Mouse (Mus musculus): Measurements from ENCODE around the gene 1190007I07Rik. TPM values are rescaled to one million over a fixed set of nuclear protein-coding genes. Genes with fewer than 3 reads are reported as not detected.

The 1190007I07Rik gene
- 73.8 and 90.9 TPM in 2 replicates for polyA plus RNA-seq (2012; ENCODE audit: insufficient read depth, insufficient read length, missing spikeins)

- Histone ChIP-seq H3K4me3 (ENCODE audit: insufficient read depth, low read depth, low read length) (peak within 1 kb of the TSS; percentile 77), H3K4me1 (ENCODE audit: control insufficient read depth, insufficient read depth, insufficient read length, low read length) (no peaks in the 10 kb centered on the region), H3K27ac (replicated peaks; ENCODE audit: low read depth, low read length) (peak within 1 kb of the TSS; percentile 71)
Observed at GRCm38 (mm10) chr10:82622671-82623552, at the start of gene 1190007I07Rik. 1190007I07Rik (minus strand) TSS chr10:82623228.

- no peak overlapping the region for H3K27ac ChIP-seq (replicated peaks; ENCODE audit: low read depth, low read length)
- H3K4me1 ChIP-seq (ENCODE audit: control insufficient read depth, insufficient read depth, insufficient read length, low read length): no peaks in the 10 kb centered on the region
- no peak overlapping the region for H3K4me3 ChIP-seq (ENCODE audit: insufficient read depth, low read depth, low read length)
Observed at GRCm38 (mm10) chr10:82670205-82670604, 47.2 kb upstream of the 1190007I07Rik start.

GRCm38 (mm10) chr10:82666436-82667234, 43.6 kb upstream of the 1190007I07Rik start:
- H3K4me3 ChIP-seq (ENCODE audit: insufficient read depth, low read depth, low read length): no peak overlapping the region
- no peak overlapping the region for H3K27ac ChIP-seq (replicated peaks; ENCODE audit: low read depth, low read length)
- no peaks in the 10 kb centered on the region for H3K4me1 ChIP-seq (ENCODE audit: control insufficient read depth, insufficient read depth, insufficient read length, low read length)

DNA sequence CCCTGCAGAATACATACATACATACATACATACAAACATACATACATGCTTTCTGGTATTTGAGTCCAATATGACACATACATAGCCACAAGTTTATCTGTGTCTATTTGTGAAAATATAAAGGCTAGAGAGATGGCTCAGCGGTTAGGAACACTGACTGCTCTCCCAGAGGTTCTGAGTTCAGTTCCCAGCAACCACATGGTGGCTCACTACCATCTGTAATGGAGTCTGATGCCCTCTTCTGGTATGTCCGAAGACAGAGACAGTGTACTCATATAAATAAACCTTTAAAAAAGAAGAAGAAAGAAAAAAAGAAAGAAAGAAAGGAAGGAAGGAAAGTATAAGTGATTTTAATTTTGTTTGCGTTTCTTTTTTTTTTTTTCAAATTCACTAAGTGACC, 42.9 kb upstream of the 1190007I07Rik start:
- H3K27ac ChIP-seq (replicated peaks; ENCODE audit: low read depth, low read length): no peak overlapping the region
- H3K4me3 ChIP-seq (ENCODE audit: insufficient read depth, low read depth, low read length): no peak overlapping the region
- no peaks in the 10 kb centered on the region for H3K4me1 ChIP-seq (ENCODE audit: control insufficient read depth, insufficient read depth, insufficient read length, low read length)

DNA sequence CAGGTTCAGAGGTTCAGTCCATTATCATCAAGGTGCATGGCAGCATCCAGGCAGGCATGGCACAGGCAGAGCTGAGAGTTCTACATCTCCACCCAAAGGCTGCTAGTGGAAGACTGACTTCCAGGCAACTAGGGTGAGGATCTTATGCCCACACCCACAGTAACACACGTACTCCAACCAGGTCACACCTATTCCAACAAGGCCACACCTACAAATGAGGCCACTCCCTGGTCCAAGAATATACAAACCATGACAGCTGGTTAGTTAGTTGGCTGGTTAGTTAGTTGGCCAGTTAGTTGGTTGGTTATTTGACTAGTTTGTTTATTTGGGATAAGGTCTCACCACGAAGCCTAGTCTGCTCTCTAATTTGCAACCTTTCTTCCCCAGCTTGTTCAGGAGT, 40.3 kb upstream of the 1190007I07Rik start:
- H3K27ac ChIP-seq (replicated peaks; ENCODE audit: low read depth, low read length): no peak overlapping the region
- no peaks in the 10 kb centered on the region for H3K4me1 ChIP-seq (ENCODE audit: control insufficient read depth, insufficient read depth, insufficient read length, low read length)
- H3K4me3 ChIP-seq (ENCODE audit: insufficient read depth, low read depth, low read length): no peak overlapping the region

DNA sequence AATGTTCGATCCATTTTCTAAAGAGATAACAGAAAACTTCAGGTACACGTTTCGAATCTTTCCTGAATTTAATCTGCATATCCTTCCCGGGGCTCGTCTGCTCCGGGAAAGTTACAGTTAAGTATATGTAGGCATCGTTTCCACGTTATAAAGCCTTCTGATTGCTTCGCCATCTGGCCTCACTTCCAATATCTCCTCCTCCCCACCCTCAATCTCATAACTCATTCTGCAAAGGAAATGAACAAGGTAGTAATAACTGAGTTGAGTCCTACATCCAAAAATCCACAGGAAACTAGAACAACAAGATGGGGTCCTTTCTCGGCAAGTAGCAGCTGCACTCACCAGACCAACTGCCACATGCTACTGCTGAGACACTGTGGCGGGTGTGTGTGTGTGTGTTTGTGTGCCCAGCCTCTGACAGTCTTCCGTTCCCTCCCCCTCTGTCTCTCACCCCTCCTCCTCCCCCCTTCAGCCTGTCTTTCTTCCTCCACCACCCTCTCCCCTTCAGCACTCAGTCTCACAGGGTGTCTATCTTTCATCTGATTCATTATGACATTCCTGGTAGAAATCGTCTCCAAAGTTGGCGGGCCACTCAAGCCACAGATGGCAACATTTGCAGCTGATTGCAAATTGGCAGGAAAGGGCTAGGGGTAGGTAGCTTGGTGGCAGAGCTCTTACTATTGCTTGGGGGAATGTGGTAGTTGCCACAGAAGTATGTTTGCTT, 39.4 kb upstream of the 1190007I07Rik start:
- Histone ChIP-seq H3K4me3 (ENCODE audit: insufficient read depth, low read depth, low read length) (no peak overlapping the region), H3K4me1 (ENCODE audit: control insufficient read depth, insufficient read depth, insufficient read length, low read length) (no peaks in the 10 kb centered on the region), H3K27ac (replicated peaks; ENCODE audit: low read depth, low read length) (no peak overlapping the region)

DNA sequence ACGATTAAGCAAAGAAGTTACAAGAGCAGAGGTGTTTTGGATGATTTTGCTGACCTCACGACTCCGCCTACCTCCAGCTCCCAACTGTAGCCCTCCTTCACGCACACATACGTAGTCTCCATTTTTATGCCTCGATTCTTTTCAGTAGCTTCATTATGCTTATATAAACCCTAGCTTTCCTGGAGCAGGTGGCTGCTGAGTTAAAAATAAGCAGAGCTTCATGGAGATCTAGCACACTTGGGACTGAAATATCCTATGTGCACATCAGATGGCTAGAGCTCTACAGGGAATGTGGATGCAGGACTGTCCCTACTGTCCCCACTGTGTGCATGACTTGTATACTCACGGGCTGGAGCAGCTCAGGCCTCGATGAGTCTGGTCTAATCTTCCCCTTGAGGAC, 38.8 kb upstream of the 1190007I07Rik start:
- H3K4me1 ChIP-seq (ENCODE audit: control insufficient read depth, insufficient read depth, insufficient read length, low read length): no peaks in the 10 kb centered on the region
- H3K27ac ChIP-seq (replicated peaks; ENCODE audit: low read depth, low read length): no peak overlapping the region
- H3K4me3 ChIP-seq (ENCODE audit: insufficient read depth, low read depth, low read length): no peak overlapping the region

- Histone ChIP-seq H3K4me3 (ENCODE audit: insufficient read depth, low read depth, low read length) (no peak overlapping the region), H3K4me1 (ENCODE audit: control insufficient read depth, insufficient read depth, insufficient read length, low read length) (no peaks in the 10 kb centered on the region), H3K27ac (replicated peaks; ENCODE audit: low read depth, low read length) (no peak overlapping the region)
Observed at GRCm38 (mm10) chr10:82654581-82654980, 31.6 kb upstream of the 1190007I07Rik start.

DNA sequence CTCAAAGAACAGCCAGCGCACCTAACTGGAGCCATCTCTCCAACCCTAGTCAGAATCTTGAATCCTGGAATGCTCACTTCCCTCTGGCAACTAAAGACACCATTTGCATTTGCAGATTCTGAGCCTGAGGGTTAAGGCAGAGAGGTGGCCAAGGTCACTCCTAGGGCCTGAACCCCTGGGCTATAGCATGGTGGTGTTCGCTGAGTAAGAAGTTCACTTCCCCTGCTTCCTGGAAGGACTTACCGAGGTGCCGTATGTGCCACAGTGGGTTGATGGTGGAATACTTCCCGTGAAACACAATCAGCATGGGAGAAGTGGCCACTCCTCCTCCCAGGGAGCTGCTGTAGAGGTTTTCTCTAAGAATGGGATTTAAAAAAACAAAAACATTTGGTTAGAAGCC, 29.6 kb upstream of the 1190007I07Rik start:
- Histone ChIP-seq H3K4me1 (ENCODE audit: control insufficient read depth, insufficient read depth, insufficient read length, low read length) (no peaks in the 10 kb centered on the region), H3K4me3 (ENCODE audit: insufficient read depth, low read depth, low read length) (no peak overlapping the region), H3K27ac (replicated peaks; ENCODE audit: low read depth, low read length) (no peak overlapping the region)

GRCm38 (mm10) chr10:82651221-82651620, 28.2 kb upstream of the 1190007I07Rik start:
- no peak overlapping the region for H3K27ac ChIP-seq (replicated peaks; ENCODE audit: low read depth, low read length)
- H3K4me3 ChIP-seq (ENCODE audit: insufficient read depth, low read depth, low read length): no peak overlapping the region

DNA sequence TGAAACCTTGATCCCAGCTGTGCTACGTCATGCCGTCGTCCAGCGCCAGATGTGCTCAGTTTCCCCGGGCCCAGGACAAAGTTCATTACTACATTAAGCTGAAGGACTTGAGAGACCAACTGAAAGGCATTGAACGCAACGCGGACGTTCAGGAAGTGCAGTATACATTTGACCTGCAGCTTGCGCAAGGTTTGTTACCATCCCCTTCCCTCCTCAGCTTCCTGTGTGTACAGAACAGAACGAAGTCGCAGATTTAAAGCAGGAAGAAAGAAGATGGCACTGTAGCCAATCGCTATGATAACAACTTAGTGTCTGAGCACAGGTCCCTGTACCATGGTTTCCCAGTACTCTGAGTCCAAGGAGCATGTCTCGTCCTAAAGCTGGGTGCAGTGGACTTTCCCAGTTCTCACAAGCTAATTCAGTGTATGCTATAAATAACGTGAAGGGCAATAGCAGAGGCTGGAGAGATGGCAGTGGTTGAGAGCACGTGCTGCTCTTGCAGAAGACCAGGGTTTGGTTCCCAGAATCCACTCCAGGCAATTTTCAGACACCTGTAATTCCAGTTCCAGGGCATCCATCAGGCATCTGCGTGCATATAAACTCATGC, 24.3 kb upstream of the 1190007I07Rik start:
- Histone ChIP-seq H3K4me1 (ENCODE audit: control insufficient read depth, insufficient read depth, insufficient read length, low read length) (no peaks in the 10 kb centered on the region), H3K4me3 (ENCODE audit: insufficient read depth, low read depth, low read length) (no peak overlapping the region), H3K27ac (replicated peaks; ENCODE audit: low read depth, low read length) (no peak overlapping the region)

More at GRCm38 (mm10) chr10:82651221-82651620, 28.2 kb upstream of the 1190007I07Rik start:
- no peaks in the 10 kb centered on the region for H3K4me1 ChIP-seq (ENCODE audit: control insufficient read depth, insufficient read depth, insufficient read length, low read length)

GRCm38 (mm10) chr10:82646083-82646482, 23.1 kb upstream of the 1190007I07Rik start:
- Histone ChIP-seq H3K27ac (replicated peaks; ENCODE audit: low read depth, low read length) (no peak overlapping the region), H3K4me1 (ENCODE audit: control insufficient read depth, insufficient read depth, insufficient read length, low read length) (no peaks in the 10 kb centered on the region), H3K4me3 (ENCODE audit: insufficient read depth, low read depth, low read length) (no peak overlapping the region)

DNA sequence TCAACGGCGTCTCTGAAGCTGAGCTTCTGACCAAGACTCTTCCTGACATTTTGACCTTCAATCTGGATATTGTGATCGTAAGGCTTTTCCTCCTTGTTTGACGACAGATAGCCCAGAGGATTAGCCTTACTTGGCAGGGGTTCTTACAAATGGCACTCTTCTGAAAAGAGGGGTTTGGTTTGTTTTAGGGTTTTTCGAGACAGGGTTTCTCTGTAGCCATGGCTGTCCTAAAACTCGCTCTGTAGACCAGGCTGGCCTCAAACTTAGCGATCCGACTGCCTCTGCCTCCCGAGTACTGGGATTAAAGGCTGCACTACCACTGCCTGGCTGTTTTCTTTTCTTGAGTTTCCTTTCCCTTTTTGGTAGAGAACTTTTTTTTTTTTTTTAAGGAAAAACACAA, 18.5 kb upstream of the 1190007I07Rik start:
- Histone ChIP-seq H3K4me1 (ENCODE audit: control insufficient read depth, insufficient read depth, insufficient read length, low read length) (no peaks in the 10 kb centered on the region; the same call in 1 of the 2 replicates), H3K4me3 (ENCODE audit: insufficient read depth, low read depth, low read length) (no peak overlapping the region), H3K27ac (replicated peaks; ENCODE audit: low read depth, low read length) (no peak overlapping the region)

- no peaks in the 10 kb centered on the region; the same call in 1 of the 2 replicates for H3K4me1 ChIP-seq (ENCODE audit: control insufficient read depth, insufficient read depth, insufficient read length, low read length)
- no peak overlapping the region for H3K4me3 ChIP-seq (ENCODE audit: insufficient read depth, low read depth, low read length)
- H3K27ac ChIP-seq (replicated peaks; ENCODE audit: low read depth, low read length): no peak overlapping the region
Observed at GRCm38 (mm10) chr10:82639032-82639698, 16.1 kb upstream of the 1190007I07Rik start.

All from brown adipose tissue, adult 24 weeks (tissue).